ENCODE assay signal across 10 mouse cellular contexts in genomic region chr12:93273652-93274051, GRCm38 (mm10).
"Had no signal": no experiment of that assay in that cellular context is flagged by ENCODE, and none has a peak within 500 bp of the region (broad histone marks: within the 10 kb centered on the region; RNA-seq: fewer than 3 reads in every experiment).

No protein-coding gene starts in this region.

- H3K27me3 ChIP-seq: liver, embryonic 13.5 days; midbrain, embryonic 13.5 days had no signal

- H3K9me3 ChIP-seq: limb, embryonic 10.5 days; liver, embryonic 13.5 days; midbrain, embryonic 13.5 days had no signal

- H3K36me3 ChIP-seq: limb, embryonic 10.5 days; liver, embryonic 13.5 days; midbrain, embryonic 13.5 days had no signal

- DNase-seq: liver, embryonic 13.5 days; lung, adult 2 months; lung, postnatal 36 days; right cerebral cortex, postnatal 14 days; thymus, postnatal 36 days had no signal

- H3K27ac ChIP-seq: hindbrain, postnatal 0 days; layer of hippocampus, adult 2 months; limb, embryonic 10.5 days; liver, embryonic 13.5 days; midbrain, embryonic 13.5 days had no signal

- H3K4me2 ChIP-seq: liver, embryonic 13.5 days; midbrain, embryonic 13.5 days had no signal

- H3K4me3 ChIP-seq: layer of hippocampus, adult 2 months; limb, embryonic 10.5 days; liver, embryonic 13.5 days; midbrain, embryonic 13.5 days had no signal

- H3K9ac ChIP-seq: liver, embryonic 13.5 days; midbrain, embryonic 13.5 days had no signal

- ATAC-seq: hindbrain, postnatal 0 days; lung, postnatal 0 days; midbrain, embryonic 13.5 days had no signal

- H3K4me1 ChIP-seq: limb, embryonic 10.5 days; liver, embryonic 13.5 days; midbrain, embryonic 13.5 days had no signal
